Mouse (Mus musculus) myocyte (in vitro differentiated cells): ENCODE data around the gene Hist2h3b. TPM values are rescaled to one million over a fixed set of nuclear protein-coding genes. Genes with fewer than 3 reads are reported as not detected.
"Not testable (repeated sequence)": the region's sequence is repeated elsewhere in the genome, so short reads cannot be mapped to it uniquely, and the experiment has no call there.

Experiments used
- H3K27me3 ChIP-seq: one replicate; pipeline ENCODE4 v1.6.1; 2011; ENCODE audit not compliant: control insufficient read depth, insufficient read depth, insufficient read length
- H3K36me3 ChIP-seq: one replicate; pipeline ENCODE4 v1.6.1; 2011; ENCODE audit not compliant: control insufficient read depth, insufficient read depth
- H3K4me2 ChIP-seq: one replicate; pipeline ENCODE4 v1.6.1; 2011; ENCODE audit warnings: low read depth, control low read depth
- H3K4me3 ChIP-seq: one replicate; pipeline ENCODE4 v1.5.1; 2011; ENCODE audit warnings: mild to moderate bottlenecking, control low read depth, moderate library complexity
- H3K79me2 ChIP-seq: one replicate; pipeline ENCODE4 v1.6.1; 2011; ENCODE audit not compliant: control insufficient read depth, insufficient read depth
- H3ac ChIP-seq: one replicate; pipeline ENCODE4 v1.6.1; 2011; ENCODE audit not compliant: control insufficient read depth, insufficient read length
- CEBPB ChIP-seq: IDR thresholded peaks from 2 replicates; pipeline ENCODE4 v1.6.1; 2011; ENCODE audit warnings: mild to moderate bottlenecking, moderate library complexity; ENCODE audit not compliant: poor library complexity, insufficient read depth, severe bottlenecking
- E2F4 ChIP-seq: IDR thresholded peaks from one replicate; pipeline ENCODE4 v1.6.1; 2011; ENCODE audit warnings: mild to moderate bottlenecking, control low read depth, moderate library complexity; ENCODE audit not compliant: insufficient read depth
- MAX ChIP-seq: IDR thresholded peaks from one replicate; pipeline ENCODE4 v1.6.1; 2011; ENCODE audit warnings: low read depth, mild to moderate bottlenecking, control low read depth
- MYOD1 ChIP-seq, 3 experiments: IDR thresholded peaks; one replicate each; pipeline ENCODE4 v1.6.1; 2011; ENCODE audit warnings: control low read depth in 2 of 3, low read depth in 2 of 3, mild to moderate bottlenecking in 2 of 3, moderate library complexity in 1 of 3; ENCODE audit not compliant: insufficient read length in 2 of 3, control insufficient read depth in 1 of 3
- MYOG ChIP-seq, 3 experiments: IDR thresholded peaks; one replicate each; pipeline ENCODE4 v1.6.1; 2011; ENCODE audit warnings: control low read depth in 2 of 3, low read depth in 2 of 3, mild to moderate bottlenecking in 2 of 3; ENCODE audit not compliant: insufficient read length in 2 of 3, control insufficient read depth in 1 of 3, insufficient read depth in 1 of 3
- POLR2A ChIP-seq: IDR thresholded peaks from one replicate; pipeline ENCODE4 v1.6.1; 2011; ENCODE audit warnings: low read depth, mild to moderate bottlenecking, control low read depth, moderate library complexity; ENCODE audit not compliant: insufficient read length
- POLR2AphosphoS2 ChIP-seq: IDR thresholded peaks from one replicate; pipeline ENCODE4 v1.6.1; 2011; ENCODE audit warnings: low read depth, control low read depth; ENCODE audit not compliant: insufficient read length
- REST ChIP-seq: IDR thresholded peaks from one replicate; pipeline ENCODE4 v1.6.1; 2011; ENCODE audit warnings: mild to moderate bottlenecking, control low read depth, moderate library complexity; ENCODE audit not compliant: insufficient read depth, insufficient read length
- SRF ChIP-seq: IDR thresholded peaks from one replicate; pipeline ENCODE4 v1.6.1; 2011; ENCODE audit warnings: low read depth; ENCODE audit not compliant: control insufficient read depth, insufficient read length
- TCF12 ChIP-seq: IDR thresholded peaks from one replicate; pipeline ENCODE4 v1.6.1; 2011; ENCODE audit warnings: mild to moderate bottlenecking, control low read depth; ENCODE audit not compliant: poor library complexity, insufficient read depth, severe bottlenecking
- TCF3 ChIP-seq: IDR thresholded peaks from one replicate; pipeline ENCODE4 v1.6.1; 2011; ENCODE audit warnings: low read depth, control low read depth; ENCODE audit not compliant: insufficient read length
- USF1 ChIP-seq: IDR thresholded peaks from one replicate; pipeline ENCODE4 v1.6.1; 2011; ENCODE audit warnings: low read depth, mild to moderate bottlenecking, control low read depth, moderate library complexity
- polyA plus RNA-seq: library from polyadenylated mRNA; unstranded; fragments of >200 nt; fragmentation: generic; extraction: Trizol; gene quantifications from one replicate; pipeline ENCODE4 v1.2.1, GENCODE M21; 2012; ENCODE audit warnings: missing spikeins

Hist2h3b gene
- 1.1 TPM for polyA plus RNA-seq

- peak within 1 kb of the TSS; percentile 46 for H3ac ChIP-seq
- no peaks in the 10 kb centered on the region for H3K27me3 ChIP-seq
- peak within 1 kb of the TSS; percentile 82 for H3K4me2 ChIP-seq
- no peak for TF ChIP-seq E2F4
- peak; percentile 92 for TF ChIP-seq POLR2AphosphoS2
- no peak for TF ChIP-seq SRF
- no peak for TF ChIP-seq MAX
- TF ChIP-seq CEBPB, result 0 out of 2 replicates have a peak, but pooled peaks have one; percentile 40
- peak; percentile 85 for TF ChIP-seq POLR2A
- H3K4me3 ChIP-seq, result peak within 1 kb of the TSS; percentile 46
- H3K36me3 ChIP-seq, result no peaks in the 10 kb centered on the region
- no peaks in the 10 kb centered on the region for H3K79me2 ChIP-seq
Observed at GRCm38 (mm10) chr3:96268051-96268775, at the start of gene Hist2h3b. Hist2h3b (plus strand) TSS chr3:96268654.

GRCm38 (mm10) chr3:96219191-96219641, 49.2 kb upstream of the Hist2h3b start:
- Histone ChIP-seq H3ac (peak overlapping the region; percentile 59), H3K36me3 (no peaks in the 10 kb centered on the region)
- TF ChIP-seq SRF, result no peak
- TF ChIP-seq POLR2AphosphoS2, result no peak
- no peak for TF ChIP-seq MYOD1 (IDR thresholded peaks at IDR 0.05; ENCODE audit: control insufficient read depth in 1 of 3, insufficient read length in 2 of 3, low read depth in 2 of 3)
- TF ChIP-seq TCF12, result no peak
- TF ChIP-seq USF1, result no peak
- no peak for TF ChIP-seq MYOG (IDR thresholded peaks at IDR 0.05; ENCODE audit: control insufficient read depth in 1 of 3, insufficient read depth in 1 of 3, insufficient read length in 2 of 3, low read depth in 2 of 3)
- TF ChIP-seq POLR2A, result no peak
- TF ChIP-seq E2F4, result no peak
- TF ChIP-seq TCF3, result no peak
- TF ChIP-seq CEBPB, result no peak
- no peak for TF ChIP-seq REST
- TF ChIP-seq MAX, result no peak

DNA sequence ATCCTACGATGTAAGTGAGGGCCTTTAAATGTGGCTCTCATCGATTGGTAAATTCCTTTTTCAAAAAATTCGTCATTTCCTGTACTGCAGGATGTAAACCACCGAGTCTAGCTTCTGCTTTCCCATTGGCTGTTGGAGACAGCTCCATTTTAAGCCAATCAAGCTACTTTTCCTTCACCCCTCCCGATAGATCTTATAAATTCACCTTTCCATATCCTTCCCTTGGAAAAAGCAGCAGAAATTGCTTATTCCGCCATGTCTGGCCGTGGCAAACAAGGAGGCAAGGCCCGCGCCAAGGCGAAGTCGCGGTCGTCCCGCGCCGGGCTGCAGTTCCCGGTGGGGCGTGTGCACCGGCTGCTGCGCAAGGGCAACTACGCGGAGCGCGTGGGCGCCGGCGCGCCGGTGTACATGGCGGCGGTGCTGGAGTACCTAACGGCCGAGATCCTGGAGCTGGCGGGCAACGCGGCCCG, 48.8 kb upstream of the Hist2h3b start, which contains the start of the genes Bola1 and Hist2h2ab:
Gene Bola1, minus strand, starts transcription at position 49 of the 470 bp plus-strand sequence.
Gene Hist2h2ab, plus strand, starts transcription at position 205 of the 470 bp plus-strand sequence.
- Histone ChIP-seq H3K4me2 (peak within 1 kb of the TSS; percentile 96), H3K27me3 (no peaks in the 10 kb centered on the region), H3K4me3 (peak within 1 kb of the TSS; percentile 47), H3ac (peak within 1 kb of the TSS; percentile 59), H3K79me2 (no peaks in the 10 kb centered on the region), H3K36me3 (no peaks in the 10 kb centered on the region)
- TF ChIP-seq MYOD1 (IDR thresholded peaks at IDR 0.05; ENCODE audit: control insufficient read depth in 1 of 3, insufficient read length in 2 of 3, low read depth in 2 of 3), result peak in 1 of 3 experiments; percentile 27
- no peak for TF ChIP-seq SRF
- TF ChIP-seq USF1, result no peak
- TF ChIP-seq TCF12, result no peak
- TF ChIP-seq CEBPB, result no peak
- TF ChIP-seq POLR2AphosphoS2, result peak; percentile 98
- TF ChIP-seq E2F4, result no peak
- no peak for TF ChIP-seq REST
- no peak for TF ChIP-seq MAX
- no peak for TF ChIP-seq TCF3
- peak; percentile 97 for TF ChIP-seq POLR2A
- TF ChIP-seq MYOG (IDR thresholded peaks at IDR 0.05; ENCODE audit: control insufficient read depth in 1 of 3, insufficient read depth in 1 of 3, insufficient read length in 2 of 3, low read depth in 2 of 3), result peak in 1 of 3 experiments; percentile 23

More at GRCm38 (mm10) chr3:96219191-96219641, 49.2 kb upstream of the Hist2h3b start:
- Histone ChIP-seq H3K27me3 (no peaks in the 10 kb centered on the region), H3K4me2 (peak overlapping the region; percentile 96), H3K4me3 (peak overlapping the region; percentile 47), H3K79me2 (no peaks in the 10 kb centered on the region)

DNA sequence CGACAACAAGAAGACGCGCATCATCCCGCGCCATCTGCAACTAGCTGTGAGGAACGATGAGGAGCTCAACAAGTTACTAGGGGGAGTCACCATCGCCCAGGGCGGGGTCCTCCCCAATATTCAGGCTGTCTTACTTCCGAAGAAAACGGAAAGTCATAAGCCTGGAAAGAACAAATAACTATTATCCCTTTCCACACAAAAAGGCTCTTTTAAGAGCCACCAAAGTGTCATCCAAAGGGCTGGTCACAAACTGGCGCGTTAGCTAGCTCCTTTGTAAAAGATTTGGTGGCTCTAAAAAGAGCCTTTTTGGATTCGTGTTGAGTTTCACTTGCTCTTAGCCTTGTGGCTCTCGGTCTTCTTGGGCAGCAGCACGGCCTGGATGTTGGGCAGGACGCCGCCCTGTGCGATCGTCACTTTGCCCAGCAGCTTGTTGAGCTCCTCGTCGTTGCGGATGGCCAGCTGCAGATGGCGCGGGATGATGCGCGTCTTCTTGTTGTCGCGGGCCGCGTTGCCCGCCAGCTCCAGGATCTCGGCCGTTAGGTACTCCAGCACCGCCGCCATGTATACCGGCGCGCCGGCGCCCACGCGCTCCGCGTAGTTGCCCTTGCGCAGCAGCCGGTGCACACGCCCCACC, 48.2 kb upstream of the Hist2h3b start:
- H3ac ChIP-seq, result peak overlapping the region; percentile 59
- peak overlapping the region; percentile 47 for H3K4me3 ChIP-seq
- TF ChIP-seq POLR2AphosphoS2 (peak; percentile 91), POLR2A (peak; percentile 83)
- H3K27me3 ChIP-seq, H3K79me2 ChIP-seq, H3K36me3 ChIP-seq: not testable (repeated sequence)
- H3K4me2 ChIP-seq, result peak overlapping the region; percentile 96
